Mouse (Mus musculus) embryonic fibroblast, embryonic 13.5 days (primary cell): ENCODE results near the gene Arvcf. TPM values are rescaled to one million over a fixed set of nuclear protein-coding genes. Genes with fewer than 3 reads are reported as not detected.

ENCODE experiments used
- H3K27ac ChIP-seq: 2 replicates; pipeline ENCODE4 v1.5.1; 2012; ENCODE audit warnings: low read length, control low read depth, inconsistent platforms; ENCODE audit not compliant: insufficient read depth
- H3K4me1 ChIP-seq: 2 replicates; pipeline ENCODE4 v1.6.1; 2011; ENCODE audit warnings: low read length; ENCODE audit not compliant: control insufficient read depth, insufficient read depth
- H3K4me3 ChIP-seq: 2 replicates; pipeline ENCODE4 v1.5.1; 2011; ENCODE audit warnings: mild to moderate bottlenecking, control low read depth, low read length; ENCODE audit not compliant: insufficient read depth
- CTCF ChIP-seq: IDR thresholded peaks from 2 replicates; pipeline ENCODE4 v1.5.1; 2011; ENCODE audit warnings: mild to moderate bottlenecking, control low read depth, low read length, moderate library complexity, borderline replicate concordance; ENCODE audit not compliant: insufficient read depth
- POLR2A ChIP-seq: IDR thresholded peaks from 2 replicates; pipeline ENCODE4 v1.6.1; 2011; ENCODE audit warnings: low read depth, mild to moderate bottlenecking, control low read depth, low read length, moderate library complexity
- polyA plus RNA-seq: library from polyadenylated mRNA; stranded (reverse); fragments of >200 nt; gene quantifications from 2 replicates; pipeline ENCODE4 v1.2.4, GENCODE M21; 2011; ENCODE audit warnings: low read depth; ENCODE audit not compliant: missing spikeins, insufficient read length

Arvcf gene
- polyA plus RNA-seq, 1 experiment = 6.7 TPM

GRCm38 (mm10) chr16:18447243-18447642, 99.3 kb downstream of the Arvcf start:
- no peak overlapping the region for H3K4me3 ChIP-seq
- H3K27ac ChIP-seq = no peak overlapping the region
- H3K4me1 ChIP-seq = no peaks in the 10 kb centered on the region
- no peak for TF ChIP-seq CTCF
- no peak for TF ChIP-seq POLR2A

- Histone ChIP-seq H3K4me1 (no peaks in the 10 kb centered on the region), H3K4me3 (no peak overlapping the region), H3K27ac (no peak overlapping the region)
- TF ChIP-seq POLR2A (no peak), CTCF (no peak)
These were observed 100.1 kb downstream of the Arvcf start for GRCm38 (mm10) chr16:18448104-18448503.

DNA sequence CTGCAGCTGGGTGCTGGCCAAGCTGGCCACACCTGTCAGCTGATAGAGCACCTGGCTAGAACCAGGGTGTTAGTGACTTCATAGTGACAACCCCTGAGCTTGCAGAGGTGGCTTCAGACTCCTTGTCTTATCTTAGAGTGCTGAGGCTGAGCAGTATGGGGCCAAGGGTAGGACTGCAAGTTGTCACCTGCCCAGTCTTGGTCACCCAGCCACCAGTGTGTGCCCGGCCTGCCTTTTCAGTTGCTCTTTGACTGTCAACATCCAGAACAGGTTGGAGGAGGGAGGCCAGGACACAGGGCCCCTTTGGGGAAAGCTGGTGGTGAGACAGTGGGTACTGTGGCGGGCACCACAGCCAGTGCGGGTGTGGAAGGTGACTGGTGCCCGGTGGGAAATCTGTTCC, 101.0 kb downstream of the Arvcf start:
- Histone ChIP-seq H3K4me1 (no peaks in the 10 kb centered on the region), H3K4me3 (no peak overlapping the region), H3K27ac (no peak overlapping the region)
- TF ChIP-seq POLR2A = no peak
- no peak for TF ChIP-seq CTCF

DNA sequence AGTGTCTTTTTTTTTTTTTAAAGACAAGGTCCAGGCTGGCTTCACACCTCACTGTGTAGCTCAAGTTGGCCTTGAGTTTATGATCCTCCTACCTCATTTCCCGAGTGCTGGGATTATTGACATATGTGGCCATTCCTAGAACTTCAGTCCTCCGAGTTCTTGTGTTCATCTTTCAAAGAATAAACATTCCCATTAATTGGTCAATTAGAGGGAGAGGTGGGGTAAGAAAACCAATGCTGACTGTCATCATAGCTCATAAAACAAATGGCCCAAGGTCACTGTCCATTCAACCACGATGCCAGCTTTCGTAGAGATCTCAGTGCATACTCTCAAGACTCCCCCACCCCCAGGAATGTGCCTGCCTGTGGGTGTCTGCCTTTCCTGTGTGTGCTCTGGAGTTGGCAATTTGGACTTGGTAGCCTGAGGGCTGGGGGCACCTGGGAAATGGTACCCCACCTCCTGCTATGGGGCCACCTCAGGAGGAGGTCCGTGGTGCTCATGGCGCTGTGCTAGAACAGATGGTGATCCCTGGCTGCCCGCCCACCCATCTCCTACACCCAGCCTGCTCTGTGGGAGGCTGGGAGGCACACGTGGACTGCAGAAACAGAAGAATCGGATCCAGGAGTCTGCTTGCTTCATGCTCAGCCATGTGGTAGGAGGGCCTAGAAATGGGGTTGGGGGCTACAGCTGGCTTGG, 103.7 kb downstream of the Arvcf start:
- TF ChIP-seq POLR2A (no peak), CTCF (no peak)
- Histone ChIP-seq H3K27ac (no peak overlapping the region), H3K4me1 (no peaks in the 10 kb centered on the region), H3K4me3 (no peak overlapping the region)

DNA sequence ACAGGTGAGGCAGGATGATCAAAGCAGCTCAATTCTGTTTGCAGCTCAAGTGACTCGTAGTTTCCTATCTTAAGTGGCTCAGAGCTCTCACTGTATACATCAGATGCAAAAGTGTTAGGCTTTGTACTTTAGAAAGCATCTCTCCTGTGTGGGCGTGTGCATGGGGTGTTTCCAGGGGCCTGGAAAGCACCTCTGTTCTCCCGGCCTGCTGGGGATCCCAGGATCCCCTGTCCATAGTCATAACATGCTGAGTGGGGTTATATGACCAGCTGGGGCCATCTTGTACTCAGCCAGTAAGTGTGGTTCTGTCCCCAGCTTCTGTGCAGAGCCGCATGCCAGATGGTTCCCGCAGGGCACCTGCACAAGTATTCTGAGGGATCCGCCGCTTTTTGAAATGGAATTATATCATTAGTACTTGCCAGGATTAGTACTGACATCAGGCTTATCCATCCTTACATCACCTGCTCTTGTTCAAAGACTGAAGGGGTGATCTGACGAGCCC, 104.4 kb downstream of the Arvcf start:
- no peak overlapping the region for H3K27ac ChIP-seq
- TF ChIP-seq POLR2A (no peak), CTCF (no peak)
- no peak overlapping the region for H3K4me3 ChIP-seq
- H3K4me1 ChIP-seq = no peaks in the 10 kb centered on the region

- Histone ChIP-seq H3K27ac (no peak overlapping the region), H3K4me1 (peaks cover 2% of the 10 kb centered on the region), H3K4me3 (no peak overlapping the region)
- TF ChIP-seq CTCF = no peak
- TF ChIP-seq POLR2A = no peak
These were observed 105.9 kb downstream of the Arvcf start for GRCm38 (mm10) chr16:18453846-18454245.

DNA sequence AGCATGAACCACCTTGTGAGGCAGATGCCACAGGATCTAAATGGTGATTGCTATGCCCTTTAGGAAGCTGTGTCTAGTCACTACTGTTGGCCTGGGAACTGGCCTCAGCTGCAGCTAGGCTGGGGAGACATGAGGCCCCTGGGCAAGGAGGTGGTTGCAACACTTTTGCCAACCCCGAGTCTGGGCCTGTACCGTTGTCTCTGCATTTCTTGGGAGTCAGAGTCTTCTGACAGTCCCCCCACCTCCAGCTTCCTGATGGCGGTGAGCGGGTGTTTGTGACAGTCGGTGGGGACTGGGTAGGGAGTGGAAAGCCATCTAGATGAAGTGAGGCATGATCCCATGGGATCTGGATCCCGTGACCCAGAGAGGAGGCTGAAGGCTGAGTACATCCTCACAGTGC, 107.4 kb downstream of the Arvcf start:
- TF ChIP-seq POLR2A (no peak), CTCF (no peak)
- H3K27ac ChIP-seq = no peak overlapping the region
- H3K4me3 ChIP-seq = no peak overlapping the region
- H3K4me1 ChIP-seq = peaks cover 15% of the 10 kb centered on the region

Other genes starting within 250 kb of the Arvcf start
- 1.2 and 1.4 TPM in 2 replicates for gene Rtn4r, start 220.5 kb upstream of the Arvcf start, polyA plus RNA-seq
- not detected in 2 replicates for gene Ccdc188, start 130.3 kb upstream of the Arvcf start, polyA plus RNA-seq
- gene Zdhhc8, start 113.0 kb upstream of the Arvcf start, polyA plus RNA-seq = 28.7 and 29.5 TPM in 2 replicates
- gene Trmt2a, start 99.5 kb upstream of the Arvcf start, polyA plus RNA-seq = 43.3 and 58.9 TPM in 2 replicates
- 296 and 323 TPM in 2 replicates for gene Ranbp1, start 99.5 kb upstream of the Arvcf start, polyA plus RNA-seq
- not detected in 2 replicates for gene Gm49776, start 89.9 kb upstream of the Arvcf start, polyA plus RNA-seq
- gene Dgcr8, start 58.9 kb upstream of the Arvcf start, polyA plus RNA-seq = 47.4 and 50.6 TPM in 2 replicates
- 27.1 and 32.7 TPM in 2 replicates for gene Tango2, start 79 bp upstream of the Arvcf start, polyA plus RNA-seq
- gene Txnrd2, start 78.2 kb downstream of the Arvcf start, polyA plus RNA-seq = 4.6 and 7.5 TPM in 2 replicates
- gene Comt, start 78.7 kb downstream of the Arvcf start, polyA plus RNA-seq = 89.2 and 96.0 TPM in 2 replicates
- gene Gnb1l, start 150.5 kb downstream of the Arvcf start, polyA plus RNA-seq = 3.8 and 5.5 TPM in 2 replicates
- 4.7 and 7.8 TPM in 2 replicates for gene Rtl10, start 150.7 kb downstream of the Arvcf start, polyA plus RNA-seq
- gene Tbx1, start 242.5 kb downstream of the Arvcf start, polyA plus RNA-seq = 2.8 and 3.3 TPM in 2 replicates